Mouse (Mus musculus) forelimb bud, embryonic 11.5 days (tissue): ENCODE measurements around the gene Fjx1.

Source experiments
- DNase-seq: peaks from one replicate; pipeline ENCODE4 v3.0.0-alpha.2; 2012; ENCODE audit warnings: low read depth, low spot score

Gene Fjx1

DNA sequence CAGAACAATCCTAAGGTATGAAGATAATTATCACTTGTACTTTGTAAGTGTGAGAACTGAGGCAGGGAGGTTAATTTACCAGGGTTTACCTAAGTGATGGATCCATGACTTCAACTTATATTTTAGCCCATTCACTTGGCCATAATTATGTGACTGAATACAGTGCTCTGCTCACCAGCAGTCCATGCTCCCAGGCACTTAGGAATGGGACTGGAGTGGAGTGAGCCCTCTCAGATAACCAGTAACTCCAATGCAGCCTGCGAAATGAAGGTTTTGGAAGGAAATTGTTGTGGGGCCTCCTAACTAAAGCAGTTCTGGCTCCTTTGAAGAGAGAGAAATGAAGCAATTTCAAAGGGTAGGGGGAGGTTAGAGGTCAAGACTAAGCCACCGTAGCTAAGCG, 25.9 kb downstream of the Fjx1 start:
- no peak for DNase-seq

DNA sequence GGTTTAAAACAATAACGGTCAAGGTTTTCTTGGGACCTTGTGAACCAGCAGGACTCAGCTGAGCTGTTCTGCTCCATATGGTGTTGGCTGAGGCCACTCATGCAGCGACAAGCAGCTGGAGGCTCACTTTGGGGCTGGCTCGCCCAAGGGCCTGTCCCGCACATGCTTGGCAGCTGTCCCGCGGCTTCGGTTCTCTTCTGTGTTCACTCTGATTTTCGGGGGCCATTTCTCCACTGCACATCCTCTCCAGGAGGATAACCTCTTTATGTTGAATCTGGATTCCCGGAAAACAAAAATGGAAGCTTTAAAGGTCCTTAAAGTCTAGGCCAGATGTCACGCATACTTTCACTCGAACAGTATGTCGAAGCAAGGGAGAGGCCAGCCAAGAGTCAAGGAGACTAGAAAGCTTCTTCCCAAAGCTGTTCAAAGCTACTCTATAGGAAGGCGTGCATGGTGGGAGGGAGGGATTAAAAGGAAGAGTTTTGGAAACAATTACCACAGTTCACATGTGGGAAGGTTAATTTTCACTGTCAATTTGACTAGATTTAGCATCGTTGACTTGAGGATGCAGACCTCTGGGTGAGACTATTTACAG, 36.1 kb downstream of the Fjx1 start:
- DNase-seq = no peak

GRCm38 (mm10) chr2:102412738-102413137, 39.6 kb downstream of the Fjx1 start:
- DNase-seq = no peak

GRCm38 (mm10) chr2:102410615-102411014, 41.7 kb downstream of the Fjx1 start:
- DNase-seq = no peak

DNA sequence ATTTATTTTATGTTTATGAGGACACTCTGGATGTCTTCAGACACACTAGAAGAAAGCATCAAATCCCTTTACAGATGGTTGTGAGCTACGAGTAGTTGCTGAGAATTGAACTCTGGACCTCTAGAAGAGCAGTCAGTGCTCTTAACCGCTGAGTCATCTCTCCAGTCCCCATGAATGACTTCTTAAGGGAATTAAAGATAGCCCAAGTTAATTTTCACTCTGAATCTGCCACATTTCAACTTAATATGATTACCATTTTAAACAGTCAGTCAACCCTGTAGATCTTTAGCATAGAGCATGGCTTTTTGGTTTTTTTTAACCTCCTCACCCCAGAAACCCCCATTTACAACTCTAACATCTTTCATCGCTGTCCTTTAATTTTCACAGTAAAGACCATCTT, 42.6 kb downstream of the Fjx1 start:
- no peak for DNase-seq

- DNase-seq = peak; percentile 38
Measured at GRCm38 (mm10) chr2:102407363-102408184, 44.7 kb downstream of the Fjx1 start, which contains the start of gene Trim44. TSS of gene Trim44 (minus strand) at chr2:102407828.

DNA sequence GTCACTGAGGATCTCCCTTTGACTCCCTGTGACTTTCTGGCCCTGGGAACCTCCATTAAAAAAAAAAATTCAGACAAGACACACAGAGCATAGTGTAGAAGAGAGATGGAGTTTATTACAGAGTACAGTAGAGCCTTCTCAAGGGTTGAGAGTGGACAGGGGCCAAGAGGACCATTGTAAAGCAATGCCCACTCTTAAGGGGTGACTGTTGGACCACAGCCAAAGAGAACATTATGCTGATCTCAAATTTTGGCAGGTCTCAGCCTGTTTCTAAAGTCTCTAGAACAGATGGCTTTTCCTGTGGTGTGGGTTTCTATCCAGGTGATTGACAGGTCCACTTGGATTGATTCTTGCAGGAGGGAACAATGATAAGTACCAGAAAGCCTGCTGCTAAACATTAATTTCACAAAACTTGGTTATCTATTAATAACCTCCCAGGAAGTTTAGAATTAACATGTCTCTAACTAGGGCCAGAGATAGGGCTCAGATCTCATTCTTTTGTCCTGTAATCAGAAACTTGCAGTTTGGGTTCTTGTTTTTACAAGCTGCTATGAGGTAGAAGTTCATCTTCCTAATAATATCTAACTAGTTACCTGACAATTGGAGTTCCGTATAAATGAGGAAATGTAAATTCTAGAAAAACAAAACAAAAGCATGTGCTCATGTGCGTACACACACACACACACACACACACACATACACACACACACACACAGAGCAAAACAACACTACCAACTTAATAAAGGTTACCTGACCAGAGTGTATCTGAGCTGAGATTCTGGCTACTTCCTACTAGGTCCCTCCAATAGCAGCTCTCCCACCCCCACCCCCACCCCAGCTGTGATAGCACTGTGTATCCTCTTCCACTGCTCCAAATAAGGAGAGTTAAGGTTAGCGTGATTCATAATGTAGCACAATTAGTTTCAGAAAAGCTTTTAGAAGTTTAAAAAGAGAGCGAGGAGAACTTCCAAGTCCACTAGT, 45.7 kb downstream of the Fjx1 start:
- no peak for DNase-seq

GRCm38 (mm10) chr2:102403982-102404381, 48.3 kb downstream of the Fjx1 start:
- no peak for DNase-seq

DNA sequence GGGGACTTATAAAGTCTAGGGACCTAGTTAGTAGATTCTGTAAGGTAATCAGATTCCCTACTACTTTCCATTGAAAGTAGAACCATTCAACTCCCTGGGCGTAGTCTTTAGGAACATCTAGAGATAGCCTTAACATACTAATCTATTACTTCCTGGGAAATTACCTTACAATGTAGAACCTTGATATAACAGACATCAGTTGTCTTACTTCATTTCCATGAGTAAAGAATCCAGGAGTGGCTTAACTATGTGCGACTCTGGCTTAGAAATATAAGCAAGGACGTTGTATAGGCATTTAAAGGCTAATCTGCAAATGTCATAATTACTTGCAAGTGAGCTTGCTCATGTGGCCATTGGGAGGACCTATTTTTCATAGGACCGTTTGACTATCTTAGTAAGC, 49.0 kb downstream of the Fjx1 start:
- DNase-seq = no peak

DNA sequence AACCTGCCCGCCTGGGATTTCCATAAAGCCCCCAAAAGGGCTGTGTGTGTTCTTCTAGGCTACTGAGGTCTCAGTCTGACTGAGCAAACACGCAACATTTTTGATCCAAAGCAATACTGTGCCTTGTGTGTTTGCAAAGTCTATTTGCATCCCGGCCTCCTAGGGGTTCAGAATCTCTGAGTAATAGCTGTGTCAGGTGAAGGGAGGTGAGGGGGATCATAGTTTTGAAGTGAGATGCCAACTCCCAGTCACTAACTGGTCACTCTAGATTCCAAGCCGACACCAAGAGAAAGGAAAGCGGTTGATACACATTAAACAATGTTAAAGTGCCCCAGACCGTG, 51.0 kb downstream of the Fjx1 start:
- DNase-seq = no peak

DNA sequence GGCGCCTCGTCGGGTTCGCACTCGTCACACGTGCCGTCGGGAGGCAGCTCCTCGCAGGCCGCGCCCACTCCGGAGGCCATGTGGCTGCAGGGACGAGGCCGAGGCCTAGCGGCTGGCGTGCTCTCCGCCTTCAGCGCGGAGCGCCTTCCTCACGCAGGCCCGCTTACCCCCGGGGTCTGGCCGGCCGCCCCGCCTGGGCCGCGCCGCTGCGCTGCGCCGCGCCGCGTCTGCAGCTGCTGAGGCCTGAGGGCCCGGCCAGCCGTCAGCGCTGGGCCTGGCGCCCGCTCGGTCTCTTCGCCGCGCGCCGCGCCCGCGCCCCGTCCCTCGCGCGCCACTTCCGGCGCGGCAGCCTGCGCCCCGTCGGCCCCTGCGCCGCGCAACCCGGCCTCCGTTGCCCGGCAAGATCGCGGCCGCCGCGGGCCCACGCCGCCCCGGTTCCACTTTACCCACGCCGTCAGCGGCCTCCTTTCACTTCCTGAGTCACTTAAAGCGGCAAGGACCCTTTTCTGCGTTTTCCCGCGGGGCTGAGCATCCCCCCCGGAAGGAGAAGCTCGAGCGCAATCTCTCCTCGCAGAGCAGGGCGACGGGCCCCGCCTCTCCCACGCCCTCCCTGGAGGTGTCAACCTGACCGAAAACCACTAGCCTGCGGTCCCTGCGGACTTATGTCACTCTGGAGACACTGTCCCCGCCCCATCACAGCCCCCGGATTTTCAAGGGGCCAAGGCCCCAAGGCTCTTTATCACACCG, 51.5 kb downstream of the Fjx1 start:
- DNase-seq = peak; percentile 63

DNA sequence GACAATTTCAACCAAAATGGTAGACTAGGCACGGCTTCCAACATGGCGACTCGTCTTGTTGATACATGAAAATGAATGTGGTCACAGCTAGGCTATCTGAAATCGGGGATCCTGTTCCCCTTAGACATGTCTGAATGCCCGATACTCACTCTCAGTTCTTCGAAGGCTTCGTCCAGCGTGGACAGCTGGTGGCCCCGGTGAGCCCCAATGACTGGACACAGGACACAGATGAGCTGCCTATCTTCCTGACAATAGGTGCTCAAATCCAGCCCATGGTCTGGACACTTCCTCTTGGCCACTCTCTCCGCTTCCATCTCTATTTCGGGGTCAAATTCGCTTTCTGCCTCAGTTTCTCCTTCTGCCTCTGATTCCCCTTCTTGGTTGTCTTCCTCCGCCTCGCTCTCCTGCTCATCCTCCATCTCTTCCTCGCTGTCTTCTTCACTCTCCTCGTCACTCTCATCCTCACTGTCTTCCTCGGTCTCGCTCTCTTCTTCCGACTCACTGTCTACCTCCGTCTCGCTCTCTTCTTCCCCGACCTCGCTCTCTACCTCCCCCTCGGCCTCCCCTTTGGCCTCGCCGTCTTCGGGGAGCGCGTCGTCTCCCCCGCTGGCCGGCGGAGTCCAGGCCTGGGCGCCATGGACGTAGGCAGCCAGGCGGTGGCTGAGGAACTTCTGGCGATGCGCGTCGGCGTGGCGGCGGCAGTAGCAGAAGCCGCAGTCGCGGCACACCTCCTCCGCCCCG, 52.3 kb downstream of the Fjx1 start:
- DNase-seq = no peak
